Mouse (Mus musculus): ENCODE results near the gene Mthfd2. TPM values are rescaled to one million over a fixed set of nuclear protein-coding genes. Genes with fewer than 3 reads are reported as not detected.

Mthfd2 gene
- polyA plus RNA-seq, 1 experiment from 2014 or later: 21.6 TPM

GRCm38 (mm10) chr6:83322794-83323193 is 2.9 kb downstream of the Mthfd2 start:
- no peak overlapping the region for H3K4me3 ChIP-seq (replicated peaks; ENCODE audit: low read depth, low read length)
- no peaks in the 10 kb centered on the region for H3K36me3 ChIP-seq (ENCODE audit: insufficient read depth, low read length)
- 69% methylated on average over 2 of the region's 2 CpGs for WGBS

GRCm38 (mm10) chr6:83321927-83322326 is 3.8 kb downstream of the Mthfd2 start:
- no peak for TF ChIP-seq CTCF (IDR thresholded peaks at IDR 0.05; ENCODE audit: low read depth)
- Histone ChIP-seq H3K9ac (ENCODE audit: low read depth, low read length) (no peak overlapping the region), H3K9me3 (replicated peaks; ENCODE audit: low read length) (no peaks in the 10 kb centered on the region), H3K27ac (no peak overlapping the region), H3K27me3 (ENCODE audit: insufficient read depth, low read length) (no peaks in the 10 kb centered on the region), H3K4me1 (replicated peaks; ENCODE audit: insufficient read depth, low read length) (peaks cover 6% of the 10 kb centered on the region; the same call in 1 of the 2 replicates), H3K4me2 (ENCODE audit: low read length) (no peak overlapping the region), H3K4me3 (replicated peaks; ENCODE audit: low read depth, low read length) (no peak overlapping the region), H3K36me3 (ENCODE audit: insufficient read depth, low read length) (no peaks in the 10 kb centered on the region)
- no peak for DNase-seq (ENCODE audit: low spot score)
- no peak for ATAC-seq (replicated peaks; ENCODE audit: low FRiP score, low read depth)
- 44% methylated on average over 1 of the region's 1 CpGs for WGBS

More at GRCm38 (mm10) chr6:83322794-83323193, 2.9 kb downstream of the Mthfd2 start:
- Histone ChIP-seq H3K9ac (ENCODE audit: low read depth, low read length) (no peak overlapping the region), H3K9me3 (replicated peaks; ENCODE audit: low read length) (no peaks in the 10 kb centered on the region), H3K27ac (no peak overlapping the region), H3K4me2 (ENCODE audit: low read length) (no peak overlapping the region), H3K27me3 (ENCODE audit: insufficient read depth, low read length) (no peaks in the 10 kb centered on the region), H3K4me1 (replicated peaks; ENCODE audit: insufficient read depth, low read length) (peaks cover 8% of the 10 kb centered on the region; the same call in 1 of the 2 replicates)
- ATAC-seq (replicated peaks; ENCODE audit: low FRiP score, low read depth) (no peak), DNase-seq (ENCODE audit: low spot score) (no peak)
- no peak for TF ChIP-seq CTCF (IDR thresholded peaks at IDR 0.05; ENCODE audit: low read depth)

DNA sequence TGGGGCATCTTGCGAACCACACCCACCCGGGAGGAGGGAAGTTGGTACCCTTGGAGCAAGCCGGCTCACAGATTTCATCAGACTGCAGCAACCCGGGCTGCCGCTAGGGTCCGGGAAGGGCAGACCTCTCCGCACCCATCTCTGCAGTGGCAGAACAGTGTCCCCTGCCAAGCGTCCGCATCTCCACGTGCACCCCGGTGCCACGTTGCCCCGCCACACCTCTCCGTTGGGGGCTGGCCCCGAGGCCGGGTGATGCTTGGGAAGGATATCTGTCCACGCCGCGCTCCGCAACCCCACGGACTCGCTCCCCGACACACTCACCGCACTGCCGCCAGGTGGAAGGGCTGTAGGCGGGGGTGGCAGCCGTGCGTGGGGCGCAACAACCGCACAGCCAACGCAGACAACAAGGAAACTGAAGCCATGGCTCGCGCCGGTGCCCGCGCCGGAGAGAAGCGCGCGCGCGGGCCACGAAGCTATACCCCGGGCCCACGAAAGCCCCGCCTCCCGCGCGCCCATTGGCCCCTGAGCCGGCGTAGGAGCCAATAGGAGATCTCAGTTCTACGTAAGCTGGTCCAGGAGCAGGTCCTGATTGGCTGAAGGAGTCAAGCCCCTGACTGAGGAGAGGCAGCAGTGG is 8.5 kb downstream of the Mthfd2 start:
- Histone ChIP-seq H3K9ac (ENCODE audit: low read depth, low read length) (peak overlapping the region; percentile 67), H3K4me2 (ENCODE audit: low read length) (peak overlapping the region; percentile 98), H3K4me1 (replicated peaks; ENCODE audit: insufficient read depth, low read length) (no peaks in the 10 kb centered on the region; the same call in 1 of the 2 replicates), H3K9me3 (replicated peaks; ENCODE audit: low read length) (no peaks in the 10 kb centered on the region), H3K27ac (peak overlapping the region; percentile 42; the same call in 1 of the 2 replicates), H3K4me3 (replicated peaks; ENCODE audit: low read depth, low read length) (peak overlapping the region; percentile 81), H3K27me3 (ENCODE audit: insufficient read depth, low read length) (no peaks in the 10 kb centered on the region), H3K36me3 (ENCODE audit: insufficient read depth, low read length) (no peaks in the 10 kb centered on the region)
- peak; percentile 72 for TF ChIP-seq CTCF (IDR thresholded peaks at IDR 0.05; ENCODE audit: low read depth)
- 0% methylated on average over 52 of the region's 52 CpGs for WGBS
- ATAC-seq (replicated peaks; ENCODE audit: low FRiP score, low read depth) (peak; percentile 97), DNase-seq (ENCODE audit: low spot score) (peak; percentile 96)

DNA sequence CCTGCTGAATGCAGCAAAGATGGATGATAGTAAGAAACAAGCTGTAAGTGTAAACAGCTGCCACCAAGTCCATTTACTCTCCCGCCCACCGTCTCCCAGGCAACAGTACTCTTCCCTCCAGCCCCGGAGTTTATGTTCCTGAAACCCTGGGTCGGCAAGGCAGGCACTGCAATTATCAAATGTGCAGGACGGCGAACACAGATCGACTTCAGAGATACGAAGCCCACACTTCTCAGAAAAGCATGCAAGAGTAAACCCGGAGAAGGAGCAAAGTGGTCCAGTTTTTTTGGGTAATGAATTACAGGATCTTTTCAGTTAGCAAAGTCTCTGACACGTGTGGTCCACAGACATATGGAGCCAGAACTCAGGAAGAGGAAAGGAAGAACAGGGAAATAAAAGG is 9.7 kb downstream of the Mthfd2 start:
- Histone ChIP-seq H3K4me1 (replicated peaks; ENCODE audit: insufficient read depth, low read length) (no peaks in the 10 kb centered on the region; the same call in 1 of the 2 replicates), H3K4me3 (replicated peaks; ENCODE audit: low read depth, low read length) (no peak overlapping the region), H3K27me3 (ENCODE audit: insufficient read depth, low read length) (no peaks in the 10 kb centered on the region), H3K9me3 (replicated peaks; ENCODE audit: low read length) (no peaks in the 10 kb centered on the region), H3K27ac (no peak overlapping the region), H3K36me3 (ENCODE audit: insufficient read depth, low read length) (0 out of 2 replicates have a peak, but pooled peaks cover 2% of the 10 kb centered on the region), H3K9ac (ENCODE audit: low read depth, low read length) (no peak overlapping the region), H3K4me2 (ENCODE audit: low read length) (peak overlapping the region; percentile 98)
- peak; percentile 68 for DNase-seq (ENCODE audit: low spot score)
- no peak for TF ChIP-seq CTCF (IDR thresholded peaks at IDR 0.05; ENCODE audit: low read depth)
- no peak for ATAC-seq (replicated peaks; ENCODE audit: low FRiP score, low read depth)
- WGBS: 1% methylated on average over 10 of the region's 10 CpGs

DNA sequence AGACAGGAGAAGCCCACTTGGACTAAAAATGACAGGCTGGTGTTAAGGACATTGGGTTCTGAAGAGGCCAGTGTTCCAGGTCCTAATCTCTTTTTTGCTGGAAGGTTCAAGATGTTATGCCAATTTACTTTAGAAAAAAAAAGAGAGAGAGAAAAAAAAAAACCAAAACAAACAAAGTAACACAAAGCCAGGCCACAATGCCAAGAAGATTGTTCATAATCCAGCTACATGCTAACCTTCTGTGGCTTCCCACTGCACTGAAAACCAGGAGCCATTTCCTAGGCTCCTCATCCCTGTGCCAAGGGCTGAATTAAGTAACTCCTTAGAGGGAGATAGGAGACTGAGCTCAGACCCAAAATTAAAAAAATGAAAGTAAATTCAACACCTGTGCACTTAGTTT is 10.4 kb downstream of the Mthfd2 start:
- Histone ChIP-seq H3K27ac (no peak overlapping the region), H3K9me3 (replicated peaks; ENCODE audit: low read length) (no peaks in the 10 kb centered on the region), H3K4me1 (replicated peaks; ENCODE audit: insufficient read depth, low read length) (no peaks in the 10 kb centered on the region; the same call in 1 of the 2 replicates), H3K4me3 (replicated peaks; ENCODE audit: low read depth, low read length) (no peak overlapping the region), H3K27me3 (ENCODE audit: insufficient read depth, low read length) (no peaks in the 10 kb centered on the region), H3K4me2 (ENCODE audit: low read length) (no peak overlapping the region), H3K36me3 (ENCODE audit: insufficient read depth, low read length) (0 out of 2 replicates have a peak, but pooled peaks cover 2% of the 10 kb centered on the region), H3K9ac (ENCODE audit: low read depth, low read length) (no peak overlapping the region)
- ATAC-seq (replicated peaks; ENCODE audit: low FRiP score, low read depth): no peak
- no peak for TF ChIP-seq CTCF (IDR thresholded peaks at IDR 0.05; ENCODE audit: low read depth)
- DNase-seq (ENCODE audit: low spot score): no peak

- Histone ChIP-seq H3K9ac (ENCODE audit: low read depth, low read length) (no peak overlapping the region), H3K4me2 (ENCODE audit: low read length) (no peak overlapping the region), H3K4me3 (replicated peaks; ENCODE audit: low read depth, low read length) (no peak overlapping the region), H3K4me1 (replicated peaks; ENCODE audit: insufficient read depth, low read length) (no peaks in the 10 kb centered on the region; the same call in 1 of the 2 replicates), H3K36me3 (ENCODE audit: insufficient read depth, low read length) (0 out of 2 replicates have a peak, but pooled peaks cover 2% of the 10 kb centered on the region), H3K27ac (no peak overlapping the region), H3K9me3 (replicated peaks; ENCODE audit: low read length) (no peaks in the 10 kb centered on the region), H3K27me3 (ENCODE audit: insufficient read depth, low read length) (no peaks in the 10 kb centered on the region)
- WGBS: 90% methylated on average over 8 of the region's 8 CpGs
- DNase-seq (ENCODE audit: low spot score) (no peak), ATAC-seq (replicated peaks; ENCODE audit: low FRiP score, low read depth) (no peak)
- TF ChIP-seq CTCF (IDR thresholded peaks at IDR 0.05; ENCODE audit: low read depth): no peak
Measured at GRCm38 (mm10) chr6:83312514-83312913, 13.2 kb downstream of the Mthfd2 start.

Measured in kidney, postnatal 0 days (tissue).